In the genomic region with DNA sequence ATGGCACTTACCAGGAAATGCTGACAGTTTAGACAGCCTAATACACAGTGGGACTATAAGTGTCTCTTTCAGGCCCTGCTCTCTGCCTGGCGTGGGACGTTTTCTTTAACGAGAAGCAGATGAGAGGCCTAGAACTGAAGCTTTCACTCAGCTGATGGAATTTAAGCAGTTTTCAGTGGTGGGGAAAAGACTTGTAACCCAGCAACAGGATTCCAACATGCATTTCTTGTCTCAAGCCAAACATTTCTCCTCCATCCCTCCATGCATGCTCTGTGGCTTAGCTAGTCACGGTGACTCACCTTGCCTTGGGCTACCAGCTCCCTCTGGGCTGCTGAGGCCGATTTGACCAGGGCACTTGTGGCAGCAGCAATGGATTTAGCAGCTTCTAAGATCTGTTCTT, we compare ENCODE assay signal across 19 mouse cellular contexts.
DNase-seq lines count a peak whose midpoint lies in the region; ATAC-seq and TF ChIP-seq lines count a peak whose summit lies in the region.
"Had no signal": no experiment of that assay in that cellular context is flagged by ENCODE, and none has a peak within 500 bp of the region (broad histone marks: within the 10 kb centered on the region; RNA-seq: fewer than 3 reads in every experiment).

No protein-coding gene starts in this region.

- no peak overlapping the region for H3K4me3 ChIP-seq in hindbrain, embryonic 10.5 days
- no peak overlapping the region for H3K4me3 ChIP-seq in hindbrain, embryonic 11.5 days (ENCODE audit: low read depth, low read length)
- no peak overlapping the region for H3K4me3 ChIP-seq in lung, adult 2 months (replicated peaks; ENCODE audit: extremely low read depth, low read depth, low read length)
- H3K4me3 ChIP-seq: erythroblast, embryonic 14.5 days; heart, embryonic 13.5 days; intestine, embryonic 15.5 days; liver, embryonic 12.5 days; megakaryocyte, embryonic 14.5 days; neural tube, embryonic 13.5 days had no signal

- ATAC-seq in hindbrain, embryonic 11.5 days (ENCODE audit: low FRiP score) = no peak
- ATAC-seq: intestine, embryonic 15.5 days; liver, embryonic 12.5 days had no signal

- TF ChIP-seq CTCF in lung, adult 2 months (IDR thresholded peaks at IDR 0.05; ENCODE audit: insufficient read depth, low read length) = no peak

- no peaks in the 10 kb centered on the region for H3K9me3 ChIP-seq in hindbrain, embryonic 10.5 days
- no peaks in the 10 kb centered on the region for H3K9me3 ChIP-seq in hindbrain, embryonic 11.5 days (ENCODE audit: control insufficient read depth, low read length)
- H3K9me3 ChIP-seq: heart, embryonic 13.5 days; intestine, embryonic 15.5 days; liver, embryonic 12.5 days; megakaryocyte, embryonic 14.5 days; neural tube, embryonic 13.5 days had no signal

- H3K27me3 ChIP-seq in hindbrain, embryonic 10.5 days (ENCODE audit: insufficient read depth, poor library complexity, severe bottlenecking) = no peaks in the 10 kb centered on the region
- H3K27me3 ChIP-seq in hindbrain, embryonic 11.5 days (ENCODE audit: control insufficient read depth, insufficient read depth, low read length) = no peaks in the 10 kb centered on the region
- H3K27me3 ChIP-seq: heart, embryonic 13.5 days; intestine, embryonic 15.5 days; liver, embryonic 12.5 days; neural tube, embryonic 13.5 days had no signal

- peak; percentile 27 for DNase-seq in hindbrain, embryonic 10.5 days (ENCODE audit: low spot score)
- DNase-seq in hindbrain, embryonic 11.5 days (ENCODE audit: low spot score) = no peak
- peak; percentile 30 for DNase-seq in embryo, embryonic 11.5 days (ENCODE audit: low read depth, low spot score)
- DNase-seq in forelimb bud, embryonic 11.5 days (ENCODE audit: low read depth, low spot score) = peak; percentile 63
- no peak for DNase-seq in thymus, postnatal 36 days
- no peak for DNase-seq in lung, adult 2 months
- no peak for DNase-seq in heart, adult 9 months (ENCODE audit: low spot score in 2 of 2)
- DNase-seq: adrenal gland, postnatal 10 days; cerebellum, adult 9-11 months; gastrocnemius, postnatal 10 days; heart, postnatal 4 days; thymus, adult 18-20 months had no signal

- no peak for TF ChIP-seq POLR2A in lung, adult 2 months (IDR thresholded peaks at IDR 0.05; ENCODE audit: borderline replicate concordance, extremely low read depth, low read depth, low read length)

- H3K4me2 ChIP-seq in hindbrain, embryonic 11.5 days (replicated peaks; ENCODE audit: low read depth, low read length) = no peak overlapping the region
- H3K4me2 ChIP-seq: heart, embryonic 13.5 days; intestine, embryonic 15.5 days; liver, embryonic 12.5 days; neural tube, embryonic 13.5 days had no signal

- no peaks in the 10 kb centered on the region for H3K4me1 ChIP-seq in hindbrain, embryonic 10.5 days (replicated peaks)
- no peaks in the 10 kb centered on the region for H3K4me1 ChIP-seq in hindbrain, embryonic 11.5 days (replicated peaks; ENCODE audit: control insufficient read depth, insufficient read depth, low read length)
- no peaks in the 10 kb centered on the region for H3K4me1 ChIP-seq in lung, adult 2 months (ENCODE audit: control insufficient read depth, insufficient read depth, low read length)
- H3K4me1 ChIP-seq: intestine, embryonic 15.5 days; liver, embryonic 12.5 days; megakaryocyte, embryonic 14.5 days; neural tube, embryonic 13.5 days had no signal

- H3K36me3 ChIP-seq in hindbrain, embryonic 10.5 days = peaks cover 17% of the 10 kb centered on the region; the same call in 1 of the 2 replicates
- H3K36me3 ChIP-seq in hindbrain, embryonic 11.5 days (ENCODE audit: control insufficient read depth, insufficient read depth, low read length) = no peaks in the 10 kb centered on the region
- H3K36me3 ChIP-seq: liver, embryonic 12.5 days had no signal

- no peak overlapping the region for H3K9ac ChIP-seq in hindbrain, embryonic 11.5 days (ENCODE audit: low read depth, low read length)
- H3K9ac ChIP-seq: heart, embryonic 13.5 days; intestine, embryonic 15.5 days; liver, embryonic 12.5 days; neural tube, embryonic 13.5 days had no signal

- H3K27ac ChIP-seq in hindbrain, embryonic 10.5 days = no peak overlapping the region
- no peak overlapping the region for H3K27ac ChIP-seq in hindbrain, embryonic 11.5 days (ENCODE audit: low read depth, low read length)
- H3K27ac ChIP-seq: heart, embryonic 13.5 days; intestine, embryonic 15.5 days; kidney, postnatal 0 days; liver, embryonic 12.5 days; neural tube, embryonic 13.5 days had no signal

- 75% methylated on average over 5 of the region's 5 CpGs for WGBS in hindbrain, embryonic 10.5 days
- WGBS in hindbrain, embryonic 11.5 days = 72% methylated on average over 5 of the region's 5 CpGs
- 85% methylated on average over 5 of the region's 5 CpGs for WGBS in lung, adult 2 months

Comparison
In these comparisons a context has a peak if more than half of its experiments do, and no peak if none do; other contexts are left out.
1. DNase-seq: peak in hindbrain, embryonic 10.5 days (single experiment), embryo, embryonic 11.5 days (single experiment) and forelimb bud, embryonic 11.5 days (single experiment); none in hindbrain, embryonic 11.5 days (single experiment), thymus, postnatal 36 days (0 of 2), lung, adult 2 months (single experiment) and heart, adult 9 months (0 of 2).